Mouse (Mus musculus): ENCODE results near the gene Asb16.

Gene Asb16

DNA sequence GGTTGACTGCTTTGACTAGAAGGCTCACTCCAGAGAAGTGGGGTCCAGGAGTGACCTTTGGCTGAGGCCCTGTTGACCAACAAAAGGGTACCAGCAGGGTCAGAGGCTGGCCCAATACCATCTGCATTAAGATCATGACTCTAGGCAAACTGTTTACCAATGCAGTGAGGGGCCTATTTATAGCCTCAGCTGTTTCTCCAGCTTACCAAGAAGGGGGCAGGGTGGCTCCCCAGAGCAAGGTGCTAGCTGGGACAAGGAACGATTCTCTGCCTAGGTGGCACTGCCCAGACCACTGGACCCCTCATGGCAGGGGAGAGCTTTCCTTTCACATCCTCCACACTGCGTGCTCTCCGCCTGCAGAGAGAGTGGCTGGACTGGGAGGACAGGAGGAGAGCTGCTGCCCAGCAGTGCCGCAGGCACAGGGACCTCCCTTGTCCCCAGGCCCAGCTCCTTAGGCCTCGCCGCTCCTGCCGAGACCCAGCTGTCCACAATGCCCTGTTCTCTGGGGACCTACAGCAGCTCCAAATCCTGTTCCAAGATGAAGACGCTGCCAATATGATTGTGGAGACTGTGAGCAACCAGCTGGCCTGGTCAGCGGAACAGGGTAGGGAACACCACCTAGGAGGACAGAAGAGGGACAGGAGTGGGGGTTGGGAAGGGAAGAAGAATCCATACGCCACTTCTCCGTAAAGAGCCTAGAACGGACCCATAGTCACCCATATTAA lies at the start of gene Asb16:
Asb16 (plus strand) TSS at position 224 of the 725 bp plus-strand sequence.
- DNase-seq = no peak

DNA sequence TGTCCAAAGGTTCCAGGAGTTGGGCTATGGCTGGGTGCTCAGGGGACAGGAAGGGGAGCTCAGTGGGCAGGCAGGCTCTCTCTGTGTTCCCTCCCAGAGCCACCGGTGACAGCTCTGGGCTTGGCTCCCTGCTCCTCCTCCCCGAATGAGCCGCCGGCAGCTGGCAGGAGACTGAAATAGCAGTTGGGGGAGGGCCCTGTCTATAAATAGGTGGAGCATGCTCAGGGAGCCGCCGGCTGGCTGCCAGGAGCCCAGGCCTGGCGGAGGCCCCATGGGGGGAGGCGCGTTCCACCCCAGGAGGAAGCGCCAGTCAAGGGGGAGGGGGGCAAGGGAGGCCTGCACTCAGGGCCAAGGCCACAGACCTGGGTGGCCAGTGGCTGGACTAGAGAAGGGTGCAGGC lies 49.8 kb upstream of the Asb16 start:
- peak; percentile 84 to 87 for DNase-seq

DNA sequence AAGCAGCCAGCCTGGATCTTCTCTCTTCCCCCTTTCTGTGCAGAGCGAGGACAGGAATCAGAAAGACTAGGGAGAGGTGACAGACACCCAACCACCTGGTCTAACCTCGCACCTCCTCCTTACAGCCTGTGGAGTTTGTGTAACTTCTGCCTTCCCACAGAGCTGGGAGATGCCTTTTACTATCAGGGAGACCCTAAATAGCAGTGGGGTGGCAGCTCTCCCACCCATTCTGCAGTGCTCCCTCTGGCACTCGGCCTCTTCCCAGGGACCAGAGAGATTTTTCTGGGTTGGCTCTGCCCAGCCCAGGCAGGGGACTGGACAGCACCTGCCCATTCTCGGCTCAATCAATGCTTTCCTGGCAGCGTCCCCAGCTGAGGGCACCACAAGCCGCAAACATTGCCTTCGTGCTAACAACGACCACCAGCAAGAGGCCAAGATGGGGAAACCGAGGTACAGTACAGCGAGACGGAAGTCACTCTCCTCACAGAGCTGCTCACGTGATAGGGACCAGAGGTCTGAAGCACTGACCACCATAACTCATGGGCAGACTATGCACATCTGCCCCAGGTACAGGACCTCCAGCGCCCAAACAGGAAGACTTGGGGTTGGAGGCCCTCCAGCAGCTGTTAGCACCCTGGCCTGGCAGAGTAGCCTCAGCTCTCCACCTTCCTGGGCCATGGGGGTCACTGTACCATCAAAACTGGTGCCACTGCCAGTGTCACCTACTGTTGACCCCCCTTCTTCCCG lies 49.1 kb upstream of the Asb16 start:
- no peak for DNase-seq

DNA sequence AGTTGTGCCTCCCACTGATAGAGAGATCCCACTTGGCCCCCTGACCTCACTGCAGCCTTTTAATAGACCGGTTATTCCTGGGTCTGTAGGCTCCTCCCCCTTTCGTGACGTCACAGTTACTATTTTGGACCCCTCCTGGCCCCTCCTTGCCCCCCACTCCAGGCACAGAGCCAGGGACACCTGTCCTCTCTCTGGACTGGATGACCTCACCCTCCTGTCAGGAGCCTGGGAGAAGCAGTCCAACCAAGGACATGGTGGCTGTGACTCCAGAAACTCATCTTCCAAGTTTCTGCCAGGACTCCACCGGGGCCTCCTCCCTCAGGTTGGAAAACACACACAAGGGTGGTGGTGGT lies 48.6 kb upstream of the Asb16 start:
- no peak for DNase-seq

DNA sequence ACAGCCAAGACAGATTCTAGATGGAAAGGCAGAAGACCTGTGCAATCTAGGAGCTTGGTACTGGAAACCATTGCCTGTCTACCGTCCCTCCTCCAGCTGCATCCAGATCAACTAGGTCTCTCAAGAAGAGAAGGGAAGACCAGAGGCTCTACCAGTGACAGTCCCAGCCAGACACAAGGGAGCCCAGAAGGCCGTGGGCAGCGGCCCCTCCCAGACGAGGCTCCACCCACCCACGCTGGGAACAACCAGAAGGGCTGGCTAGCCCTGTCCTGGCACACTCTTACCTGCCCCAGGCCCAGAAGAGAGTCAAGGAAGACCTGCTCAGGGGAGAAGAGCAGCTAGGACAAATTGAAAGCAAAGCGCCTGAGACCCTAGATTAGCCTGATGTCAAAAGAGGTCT lies 48.1 kb upstream of the Asb16 start:
- DNase-seq = no peak

DNA sequence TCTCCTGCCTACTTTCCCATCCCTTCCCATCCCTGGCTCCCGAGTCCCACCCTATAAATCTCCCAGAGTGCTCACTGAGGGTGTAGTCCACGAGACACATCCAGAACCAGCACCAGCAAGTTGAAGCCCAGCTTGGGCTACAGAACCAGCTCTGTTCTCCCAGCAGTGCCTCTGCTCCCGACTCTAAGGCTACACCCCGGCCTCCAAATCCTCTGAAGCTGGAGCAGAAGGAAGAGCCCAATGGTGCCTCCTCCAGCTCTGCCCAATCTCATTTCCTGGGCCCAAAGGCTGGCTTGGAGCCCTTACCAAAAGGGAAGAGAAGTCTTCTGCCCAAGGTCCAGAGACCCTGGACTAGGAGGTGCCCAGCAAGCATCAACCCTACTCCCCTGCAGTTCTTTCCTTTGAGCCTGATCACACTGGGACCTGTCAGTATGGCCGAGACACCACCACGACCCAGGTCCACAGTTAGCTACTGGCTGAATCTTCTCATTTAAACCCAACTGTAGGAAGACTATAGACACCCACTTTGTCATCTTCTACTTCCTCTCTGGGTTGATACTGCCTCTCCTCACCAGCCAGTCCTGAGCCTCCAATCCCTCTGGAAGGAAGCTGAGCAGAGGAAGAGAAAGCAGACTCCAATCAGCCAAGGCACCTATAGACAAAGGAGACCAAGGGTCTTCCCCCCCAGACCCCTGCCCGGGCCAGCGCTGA lies 47.1 kb upstream of the Asb16 start:
- no peak for DNase-seq

DNA sequence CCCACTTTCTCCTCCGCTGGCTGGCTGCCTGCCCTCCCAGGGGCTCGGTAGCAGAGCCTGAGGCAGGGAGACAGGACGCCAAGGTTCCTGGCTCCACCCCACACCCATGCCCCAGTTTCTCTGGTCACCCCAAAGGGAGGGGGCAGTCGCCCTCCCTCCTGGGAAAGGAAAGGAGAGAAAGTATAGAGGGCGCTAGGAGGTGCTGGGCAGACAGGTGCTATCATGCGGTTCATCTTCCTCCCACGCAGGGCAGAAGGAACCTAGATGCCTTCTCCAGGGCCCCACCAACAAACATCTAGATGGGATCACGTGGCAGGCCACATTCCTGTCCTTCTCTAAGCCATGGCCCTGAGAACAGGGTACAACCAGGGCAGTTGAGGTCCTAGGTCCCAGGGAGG lies 46.6 kb upstream of the Asb16 start:
- DNase-seq = no peak

DNA sequence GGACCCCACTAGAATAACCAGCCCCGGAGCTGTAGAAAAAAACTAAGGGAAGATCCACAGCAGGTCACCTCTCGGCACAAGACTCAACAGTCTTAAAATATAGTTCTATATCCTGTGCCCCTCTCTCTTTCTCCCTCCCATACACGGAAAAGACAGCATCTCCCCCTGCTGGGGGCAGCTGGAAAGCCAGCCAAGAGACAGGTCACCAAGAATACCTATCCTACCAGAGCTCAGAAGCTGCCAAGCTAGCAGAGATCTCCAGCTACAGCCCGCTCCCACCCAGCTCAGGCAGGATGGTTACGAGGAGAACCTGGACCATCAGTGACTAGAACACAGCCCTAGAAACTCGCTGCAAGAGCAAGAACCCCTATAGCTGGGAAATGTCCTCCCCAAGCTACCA lies 45.4 kb upstream of the Asb16 start:
- peak; percentile 62 to 68 for DNase-seq

DNA sequence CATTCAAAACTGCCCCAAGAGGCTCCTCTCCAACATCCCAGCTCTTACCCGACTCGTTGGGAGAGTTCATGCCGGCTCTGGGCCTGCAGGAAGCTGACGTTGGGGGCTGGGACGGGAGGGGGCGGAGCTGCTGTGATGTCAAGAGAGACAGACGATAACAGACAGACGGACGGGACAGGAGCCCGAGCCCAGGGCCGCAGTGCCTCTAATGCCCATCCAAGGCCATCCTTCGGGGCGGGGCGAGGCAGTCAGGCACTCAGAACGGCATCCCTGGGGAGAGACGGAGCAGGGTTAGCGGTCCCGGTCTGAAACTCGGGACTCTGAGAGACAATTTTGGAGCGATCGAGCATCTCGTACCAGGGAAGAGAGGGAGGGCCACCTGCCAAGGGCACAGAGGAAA lies 43.9 kb upstream of the Asb16 start:
- no peak for DNase-seq

DNA sequence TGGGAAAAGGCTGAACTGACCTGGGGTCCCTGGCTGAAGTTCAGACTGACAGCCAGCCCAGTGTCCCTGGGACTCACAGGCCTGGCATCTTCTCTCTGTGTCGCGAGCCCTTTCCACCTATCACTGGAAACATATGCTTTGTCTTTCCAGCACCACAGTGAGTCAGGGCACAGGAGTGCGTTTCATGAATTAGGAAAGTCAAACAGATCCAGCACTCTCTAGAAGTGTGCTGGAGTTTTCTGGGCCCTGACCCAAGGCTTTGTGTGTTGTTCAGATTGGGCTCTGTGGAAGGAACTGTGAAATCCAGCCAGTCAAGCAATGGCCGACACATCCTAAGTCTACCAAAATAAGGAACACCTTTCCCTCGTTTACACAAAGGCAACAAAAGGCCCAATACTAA lies 43.3 kb upstream of the Asb16 start:
- DNase-seq = no peak

DNA sequence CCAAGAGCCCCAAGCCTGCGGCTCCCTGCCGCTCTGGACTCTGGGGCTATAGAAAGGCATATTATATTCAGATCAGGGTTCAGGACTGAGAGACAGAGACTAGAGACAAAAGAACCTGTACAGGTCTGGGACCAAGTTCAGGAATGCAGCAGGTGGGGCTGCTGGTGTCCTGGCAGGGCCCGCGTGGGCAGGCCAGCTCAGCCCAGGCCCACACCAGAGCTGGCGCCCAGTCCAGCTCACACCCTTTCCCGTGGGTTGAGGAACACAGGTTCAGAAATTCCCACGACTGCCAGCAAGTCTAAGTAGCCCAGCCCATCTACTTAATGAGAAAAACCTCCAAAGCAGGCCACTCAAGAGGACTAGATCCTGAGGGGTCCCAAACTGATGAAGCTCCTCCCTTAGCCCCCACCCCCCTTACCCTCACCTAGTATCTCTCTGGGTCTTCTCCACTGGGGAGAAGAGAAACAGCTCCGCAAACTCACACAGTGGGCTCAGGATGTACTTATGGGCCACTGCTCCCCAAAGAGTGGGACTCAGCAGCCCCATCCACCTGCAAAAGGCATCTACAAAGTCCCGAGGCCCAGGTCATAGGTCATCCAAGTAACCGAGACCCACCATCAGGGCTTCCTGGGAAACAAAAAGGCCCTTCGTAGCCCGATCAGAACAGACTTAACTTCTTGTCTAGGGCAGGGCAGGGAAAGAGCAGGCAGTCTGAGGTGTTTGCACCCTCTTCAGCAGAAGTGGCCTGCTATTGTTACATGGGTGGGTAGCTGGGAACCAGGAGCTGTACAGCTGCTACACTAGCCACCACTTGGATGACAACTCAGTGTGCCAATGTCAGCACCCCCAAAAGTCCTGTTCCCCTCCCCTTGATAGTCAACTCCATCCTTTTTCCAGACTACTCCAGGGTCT lies 42.2 kb upstream of the Asb16 start:
- DNase-seq = no peak

DNA sequence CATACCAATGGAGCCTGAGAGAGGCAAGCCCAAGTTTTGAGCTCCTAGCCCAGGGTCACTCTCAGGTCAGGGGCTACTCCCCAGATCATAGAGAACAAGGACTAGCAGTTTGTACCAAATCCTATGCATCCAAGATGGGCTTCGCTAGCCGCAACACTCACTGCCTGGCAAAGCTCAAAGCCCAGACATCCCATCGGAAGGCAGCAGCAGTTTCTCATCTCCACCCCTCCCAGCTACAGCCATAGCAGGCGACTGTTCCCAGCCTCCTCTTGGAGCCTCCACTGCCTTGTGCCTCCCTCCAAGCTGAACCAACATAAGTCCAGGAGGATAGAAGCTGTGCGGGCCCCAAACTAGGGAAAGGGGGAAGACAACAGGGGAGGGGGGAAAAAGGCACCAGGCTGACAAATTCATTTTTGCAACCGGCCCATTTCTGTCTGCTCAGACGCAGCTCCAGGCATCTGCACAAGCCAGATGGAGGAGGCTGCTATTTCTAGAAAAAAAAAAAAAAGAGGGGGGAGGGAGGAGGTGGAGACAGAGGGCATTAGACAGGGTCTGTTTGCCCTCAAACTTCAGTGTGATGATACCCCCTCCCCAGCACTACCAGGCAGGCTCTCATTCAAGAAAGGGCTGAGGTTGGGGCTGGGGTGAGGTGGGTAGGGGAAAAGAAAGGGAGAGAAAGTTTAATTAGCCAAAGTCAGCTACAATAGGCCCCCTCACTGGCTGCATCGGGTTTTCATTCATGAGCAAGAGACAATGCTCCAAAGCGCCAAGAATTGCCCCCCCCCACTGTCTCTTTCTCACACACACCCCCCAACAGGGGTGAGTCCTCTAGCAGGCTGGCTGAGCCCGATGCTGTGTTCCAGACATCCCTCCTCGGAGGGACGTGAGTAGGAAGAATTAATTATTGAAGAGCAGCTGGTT lies 41.0 kb upstream of the Asb16 start:
- DNase-seq = no peak

DNA sequence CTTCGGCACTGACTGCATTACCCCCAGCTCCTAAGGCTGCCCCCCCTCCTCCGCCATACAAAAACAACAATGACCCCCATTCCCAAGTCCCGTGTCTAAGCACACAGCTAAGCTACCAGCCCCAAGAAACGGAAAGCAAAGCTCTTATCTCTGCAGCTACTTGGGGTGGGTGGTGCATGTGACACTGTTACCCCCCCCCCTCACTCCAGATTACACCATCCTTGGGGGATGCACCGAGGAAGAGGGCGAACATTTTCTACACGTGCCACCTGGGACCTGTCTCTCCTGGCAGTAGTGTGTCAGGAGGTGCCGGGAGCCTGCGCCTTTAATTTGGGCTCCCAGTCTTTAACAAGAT lies 40.4 kb upstream of the Asb16 start:
- DNase-seq = no peak

DNA sequence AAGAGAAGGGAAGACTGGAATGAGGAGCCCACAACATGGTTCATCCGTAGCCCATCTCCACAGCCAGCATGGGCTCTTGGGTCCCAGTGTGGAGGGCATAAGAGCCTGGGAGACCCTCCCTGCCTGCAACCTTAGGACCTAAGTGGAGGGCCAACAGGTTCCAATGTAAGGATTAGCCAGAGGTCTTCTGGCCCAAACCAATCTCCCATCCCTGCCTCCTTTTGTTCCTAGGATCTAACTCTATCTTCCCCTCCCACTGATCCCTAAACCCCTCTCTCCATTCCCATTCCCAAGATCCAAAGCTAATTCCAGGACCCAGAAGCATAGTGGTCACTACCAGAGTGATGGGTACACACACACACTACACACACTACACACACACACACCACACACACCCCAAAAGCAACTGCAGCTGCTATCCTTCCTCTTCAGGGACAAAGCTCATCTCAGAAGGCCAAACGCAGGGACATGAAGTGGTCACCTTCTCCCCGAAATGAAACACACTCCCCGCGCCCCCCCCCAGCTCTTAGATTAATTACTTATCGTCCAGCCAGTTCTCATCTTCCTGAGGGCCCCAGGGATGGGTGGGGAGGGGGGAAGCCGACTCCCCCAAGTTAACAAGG lies 39.8 kb upstream of the Asb16 start:
- no peak for DNase-seq

DNA sequence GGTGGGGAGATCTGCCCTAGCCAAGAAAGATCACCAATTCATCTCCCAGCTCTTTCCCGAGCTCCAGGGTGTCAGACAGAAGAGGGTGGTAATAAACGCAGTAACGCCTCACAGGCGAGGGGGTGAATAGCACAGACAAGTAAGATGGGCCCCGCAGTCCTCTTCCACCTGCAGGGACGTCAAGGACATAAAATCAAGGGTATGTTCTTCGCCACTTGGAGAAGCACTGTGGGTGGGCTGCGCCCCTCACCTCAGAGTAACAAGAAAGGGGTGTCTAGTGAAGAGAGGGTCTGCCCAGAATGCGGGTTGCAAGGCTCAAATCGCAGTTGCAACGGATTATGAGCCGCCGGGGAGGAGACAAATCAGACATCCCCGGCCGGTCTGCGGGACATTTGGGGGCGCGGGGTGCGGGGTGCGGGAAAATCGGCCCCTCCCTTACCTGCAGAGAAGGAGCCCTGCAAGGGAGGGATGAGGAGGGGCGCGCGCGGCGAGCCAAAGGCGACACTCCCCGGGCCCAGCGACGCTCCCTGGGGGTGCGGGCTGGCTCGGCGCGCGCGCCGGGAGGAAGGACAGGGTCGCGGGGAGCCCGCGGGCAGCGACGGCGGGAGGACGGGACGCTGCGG lies 39.1 kb upstream of the Asb16 start:
- peak in 1 of 2 experiments; percentile 34 for DNase-seq

DNA sequence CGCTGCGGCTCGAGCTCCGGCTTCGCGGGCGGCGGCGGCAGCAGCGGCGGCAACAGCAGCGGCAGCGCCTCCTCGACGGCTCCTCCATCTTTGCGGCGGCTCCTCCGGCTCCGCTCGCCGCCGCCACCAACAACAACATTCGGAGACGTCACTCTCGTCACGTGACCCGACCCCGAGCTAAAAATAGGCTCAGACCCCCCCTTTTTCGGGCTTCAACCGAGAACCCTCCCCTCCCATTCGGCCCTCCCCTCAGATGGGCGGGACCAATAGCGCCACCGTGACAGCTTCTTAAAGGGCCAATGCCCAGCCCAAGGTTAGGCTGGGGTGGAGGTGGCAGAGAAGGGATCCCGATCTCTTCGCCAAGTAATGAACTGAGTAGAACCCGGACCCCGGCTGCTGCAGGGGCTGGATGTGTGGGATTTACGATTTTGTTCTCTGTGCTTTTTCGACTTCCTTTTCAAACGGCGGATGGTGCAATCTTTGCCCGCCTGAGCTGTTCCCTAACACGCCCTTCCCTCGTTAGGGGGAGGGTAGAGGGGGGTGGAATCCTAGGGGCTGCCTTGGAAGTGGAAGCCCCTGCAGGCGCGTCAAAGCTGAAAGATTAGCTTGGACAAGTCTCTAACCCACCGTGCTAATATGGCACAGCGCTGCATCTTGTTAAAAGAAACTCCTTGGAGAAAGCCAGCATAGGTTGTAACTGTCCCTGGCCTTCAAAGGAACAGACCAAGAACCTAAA lies 38.4 kb upstream of the Asb16 start, which contains the start of gene Hdac5:
Hdac5 (minus strand) TSS at position 161 of the 736 bp plus-strand sequence.
- DNase-seq = peak; percentile 94 to 96

DNA sequence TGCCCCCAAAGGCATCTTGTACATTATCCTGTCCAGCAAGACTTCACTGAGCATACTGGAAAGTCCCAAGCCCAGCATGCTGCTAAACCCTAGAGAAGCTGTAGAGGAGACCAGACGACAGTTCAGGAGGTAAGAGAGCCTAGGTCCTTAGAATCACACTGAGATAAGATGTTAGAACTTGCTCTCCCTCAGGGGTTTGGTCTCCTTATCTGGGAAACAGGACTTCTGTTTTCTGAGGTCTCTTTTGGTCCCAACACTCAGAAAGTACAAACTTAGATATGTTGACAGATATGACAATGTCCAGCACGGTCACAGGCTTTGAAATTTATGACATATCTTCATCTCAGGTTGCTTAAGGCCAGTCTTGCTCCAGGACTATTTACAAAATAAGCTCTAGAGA lies 32.5 kb upstream of the Asb16 start:
- DNase-seq = no peak

DNA sequence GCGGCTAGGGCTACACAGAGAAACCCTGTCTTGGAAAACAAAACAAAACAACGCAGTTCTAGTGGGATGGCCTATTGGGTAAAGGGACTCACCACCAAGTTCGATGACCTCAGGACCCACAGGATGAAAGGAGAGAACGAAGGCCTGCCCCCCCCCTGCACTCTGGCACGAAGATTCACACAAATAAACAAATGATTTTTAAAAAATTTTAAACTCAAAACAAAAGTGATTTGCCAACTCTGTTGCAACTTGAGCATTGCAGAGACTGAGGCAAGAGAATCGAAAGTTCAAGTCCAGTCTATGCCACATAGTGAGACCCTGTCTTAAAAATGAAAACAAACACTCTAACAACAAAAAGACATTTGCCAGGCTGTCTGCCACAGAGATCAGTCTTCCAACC lies 27.9 kb upstream of the Asb16 start:
- DNase-seq = no peak

DNA sequence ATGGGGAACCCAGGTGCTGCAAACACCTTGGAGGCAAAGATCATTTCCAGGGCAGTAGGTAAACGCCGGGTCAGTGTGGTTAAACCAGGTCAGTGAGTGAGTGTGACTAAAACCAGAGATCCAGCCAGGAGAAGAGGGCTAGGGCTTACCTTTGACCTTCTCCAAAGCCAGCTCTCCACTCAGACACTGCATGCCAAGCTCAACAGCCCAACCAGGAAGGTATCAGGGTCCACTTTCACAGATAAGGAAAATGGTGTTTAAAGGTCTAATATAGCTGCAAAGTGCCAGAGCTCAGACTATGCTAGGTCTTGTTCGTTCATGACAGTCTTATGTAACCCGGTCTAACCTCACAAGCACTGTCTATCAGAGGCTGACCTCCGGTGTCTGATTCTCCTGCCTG lies 27.3 kb upstream of the Asb16 start:
- DNase-seq = no peak

DNA sequence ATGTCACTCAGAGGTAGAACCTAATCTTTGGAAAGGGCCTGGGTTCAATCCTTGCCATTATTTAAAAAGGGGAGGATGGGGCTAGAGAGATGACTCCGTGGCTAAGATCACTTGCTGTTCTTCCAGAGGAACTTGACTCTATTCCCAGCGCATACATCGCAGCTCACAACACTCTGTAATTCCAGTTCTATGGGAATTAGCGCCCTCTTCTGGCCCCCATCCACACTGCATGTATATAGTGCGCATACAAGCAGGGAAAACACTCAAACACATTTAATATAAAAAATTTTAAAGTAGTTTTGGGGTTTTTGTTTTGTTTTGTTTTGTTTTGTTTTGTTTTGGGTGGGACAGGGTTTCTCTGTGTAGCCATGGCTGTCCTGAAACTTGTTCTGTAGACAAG lies 26.7 kb upstream of the Asb16 start:
- no peak for DNase-seq
